Mouse (Mus musculus) common myeloid progenitor, adult 5-6 weeks (primary cell): ENCODE data around the gene AY074887. TPM values are rescaled to one million over a fixed set of nuclear protein-coding genes. Genes with fewer than 3 reads are reported as not detected.
"Not testable (repeated sequence)": the region's sequence is repeated elsewhere in the genome, so short reads cannot be mapped to it uniquely, and the experiment has no call there.

Experiments
- ATAC-seq: replicated peaks from 2 replicates; pipeline ENCODE4 v1.8.0; 2016; ENCODE audit warnings: low read depth, mild to moderate bottlenecking, moderate TSS enrichment, inconsistent platforms; ENCODE audit not compliant: poor library complexity, severe bottlenecking
- total RNA-seq: library from RNA; stranded (forward); fragments of 200-1000, 187-1606 nt; gene quantifications from 2 replicates; pipeline ENCODE4 v1.2.3, GENCODE M21; 2017

The AY074887 gene
- 0.91 TPM in 1 of 2 replicates, not detected in the other for total RNA-seq

DNA sequence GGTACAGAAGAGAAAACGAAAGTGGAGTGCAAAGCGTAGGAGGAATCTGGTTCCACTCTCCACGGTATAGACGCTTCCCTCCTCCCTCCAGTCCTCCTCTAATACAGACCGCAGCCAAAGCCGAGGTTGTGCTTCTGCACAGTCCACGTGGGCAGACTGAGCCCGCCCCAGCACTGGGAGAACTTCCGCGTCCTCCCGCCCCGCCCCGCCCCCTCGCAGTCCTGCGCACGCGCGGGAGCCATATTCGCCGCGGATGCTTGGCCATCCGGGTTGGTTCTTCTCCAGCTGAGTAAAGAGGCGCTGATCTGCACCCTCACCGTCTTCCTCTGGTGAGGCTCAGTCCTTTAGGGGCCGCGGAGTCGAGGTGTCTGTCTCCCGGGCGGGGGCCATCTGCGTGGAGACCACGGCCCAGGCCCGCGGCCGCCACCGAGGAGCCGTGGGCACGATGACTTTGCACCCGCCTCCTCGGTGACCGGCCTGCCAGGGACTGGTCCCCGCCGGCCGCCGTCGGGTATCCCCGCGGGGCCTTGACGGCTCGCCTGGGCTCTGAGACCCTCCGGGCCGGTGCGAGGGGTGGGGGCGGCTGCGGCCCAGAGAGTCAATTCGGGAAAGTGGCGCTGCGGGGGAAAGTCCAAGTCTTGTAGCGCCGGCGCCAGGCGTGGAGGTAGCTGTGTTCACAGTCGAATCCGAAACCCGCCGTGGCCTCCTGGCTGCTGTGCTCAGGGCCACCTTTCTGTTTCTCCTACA is at the start of gene AY074887, which contains the start of gene Psma4:
TSS of gene AY074887 (minus strand) at position 424 of the 747 bp plus-strand sequence.
TSS of gene Psma4 (plus strand) at position 216 of the 747 bp plus-strand sequence.
- peak; percentile 99 for ATAC-seq

- 0 out of 2 replicates have a peak, but pooled peaks have one; percentile 18 for ATAC-seq
These were observed 44.8 kb upstream of the AY074887 start for GRCm38 (mm10) chr9:54995645-54996044.

DNA sequence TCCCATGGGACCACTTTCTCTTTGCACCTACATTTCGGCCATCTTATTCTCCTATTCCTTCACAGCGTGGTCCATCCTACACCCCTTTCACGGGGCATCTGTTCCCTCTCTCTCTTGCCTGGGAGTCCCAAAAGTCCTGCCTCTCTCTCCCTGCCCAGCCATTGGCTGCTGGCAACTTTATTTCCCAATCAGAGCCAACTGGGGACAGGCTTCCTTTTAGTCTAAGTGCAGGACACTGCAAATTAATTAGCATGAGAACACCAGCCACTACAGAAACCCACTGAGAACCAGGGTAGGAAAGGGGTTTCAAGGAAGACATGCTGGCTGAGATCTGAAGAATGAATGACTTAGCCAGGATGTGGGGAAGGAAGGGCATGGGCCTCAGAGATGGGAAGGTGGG is 43.6 kb upstream of the AY074887 start:
- no peak for ATAC-seq

DNA sequence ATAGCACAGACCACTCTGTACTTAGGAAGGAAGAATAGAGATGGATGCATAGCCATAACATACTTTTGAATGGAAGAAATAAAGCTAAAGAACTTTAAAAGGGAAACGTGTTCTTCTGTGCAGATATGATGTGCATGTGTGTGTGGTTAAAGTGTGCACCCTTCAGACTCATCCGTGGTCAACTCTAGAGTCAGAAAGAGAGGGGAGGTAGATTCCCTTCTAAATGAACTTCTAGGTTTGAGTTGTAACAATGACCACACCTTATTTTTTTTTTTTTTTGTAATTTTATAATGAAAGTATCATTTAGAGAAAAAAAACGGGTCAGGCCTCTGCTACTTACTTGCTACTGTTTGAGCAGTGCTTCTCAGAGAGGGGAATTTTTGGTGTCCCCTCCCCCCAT is 39.6 kb upstream of the AY074887 start:
- no peak for ATAC-seq

DNA sequence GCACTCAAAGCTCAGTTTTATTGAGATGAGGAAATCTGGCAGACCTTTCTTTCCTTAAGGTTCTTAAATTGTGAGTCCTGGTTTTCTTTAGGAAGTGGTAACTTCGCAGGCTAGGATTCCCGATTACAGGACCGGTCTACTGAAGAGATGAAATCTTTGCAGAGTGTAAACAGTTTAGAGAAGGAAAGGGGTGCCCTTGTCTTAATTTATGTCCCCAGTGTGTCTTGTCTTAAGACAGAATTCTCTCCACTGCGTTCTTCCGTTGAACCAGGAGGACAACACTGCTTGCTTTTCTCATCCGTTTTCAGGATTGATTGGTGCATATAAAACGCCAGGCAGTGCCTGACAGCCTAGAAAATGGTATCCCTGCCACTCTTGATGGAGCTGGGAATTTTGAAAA is 31.6 kb upstream of the AY074887 start:
- no peak for ATAC-seq

DNA sequence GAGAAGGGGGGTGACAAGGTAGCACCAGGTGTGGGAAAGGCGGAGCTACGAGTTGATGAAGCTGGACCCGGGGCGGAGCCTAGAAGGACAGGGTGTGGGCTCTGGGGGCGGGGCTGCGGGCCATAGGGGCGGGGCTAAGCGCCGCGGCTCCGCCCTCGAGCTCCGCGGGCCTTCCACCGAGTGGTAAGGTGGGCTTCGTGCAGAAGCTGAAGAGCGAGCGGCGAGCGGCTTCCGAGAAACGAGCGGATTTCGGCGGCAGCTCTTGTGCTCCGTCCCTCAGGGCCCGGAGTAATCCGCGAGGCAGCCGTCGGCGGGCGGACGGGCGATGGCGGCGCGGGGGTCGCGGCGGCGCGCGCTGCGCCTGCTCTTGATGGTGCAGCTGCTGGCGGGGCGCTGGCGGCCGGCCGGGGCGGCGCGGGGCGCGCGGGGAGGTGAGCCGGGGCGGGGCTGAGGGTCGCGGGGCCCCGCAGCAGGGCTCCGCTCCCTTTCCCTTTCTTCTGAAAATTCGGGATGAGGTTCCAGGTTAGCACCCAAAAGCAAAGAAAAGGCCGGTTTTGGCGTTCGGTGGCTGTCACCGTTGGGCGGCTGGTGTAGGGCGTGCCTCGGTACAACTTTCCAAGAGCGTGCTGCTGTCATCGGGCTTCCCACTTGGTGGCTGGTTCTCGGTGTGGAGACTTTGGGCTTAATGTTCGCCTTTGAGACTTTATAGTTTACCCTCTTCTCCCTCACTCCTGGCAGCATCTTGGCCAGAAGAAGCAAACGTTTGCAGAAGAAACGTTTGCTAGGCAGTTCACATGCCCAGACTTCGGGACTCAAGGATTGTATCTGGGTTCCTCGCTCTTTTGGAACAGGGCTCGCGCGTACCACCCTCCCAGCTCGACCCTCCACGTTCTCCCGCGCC is 30.7 kb upstream of the AY074887 start:
- peak; percentile 62 for ATAC-seq

DNA sequence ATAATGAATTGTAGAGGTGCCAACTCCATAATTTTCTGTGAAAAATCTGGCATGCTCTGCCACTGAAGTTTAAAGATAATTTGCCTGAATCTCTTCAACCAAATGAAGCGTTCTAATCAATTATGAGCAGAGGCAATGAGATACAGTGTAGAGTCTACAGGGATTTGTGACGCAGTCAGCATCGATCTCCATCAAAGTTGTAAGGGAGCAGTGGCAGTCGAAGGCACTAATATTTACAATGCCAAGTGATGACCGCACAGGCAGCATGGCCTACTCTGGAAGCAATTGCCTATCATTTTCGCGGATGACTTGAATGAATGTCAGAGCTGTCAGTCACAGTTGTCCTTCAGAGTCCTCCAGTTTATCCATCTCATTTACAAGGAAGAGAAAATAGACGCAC is 29.9 kb upstream of the AY074887 start, which contains the start of gene Chrna5:
TSS of gene Chrna5 (plus strand) at position 207 of the 400 bp plus-strand sequence.
- ATAC-seq: no peak

DNA sequence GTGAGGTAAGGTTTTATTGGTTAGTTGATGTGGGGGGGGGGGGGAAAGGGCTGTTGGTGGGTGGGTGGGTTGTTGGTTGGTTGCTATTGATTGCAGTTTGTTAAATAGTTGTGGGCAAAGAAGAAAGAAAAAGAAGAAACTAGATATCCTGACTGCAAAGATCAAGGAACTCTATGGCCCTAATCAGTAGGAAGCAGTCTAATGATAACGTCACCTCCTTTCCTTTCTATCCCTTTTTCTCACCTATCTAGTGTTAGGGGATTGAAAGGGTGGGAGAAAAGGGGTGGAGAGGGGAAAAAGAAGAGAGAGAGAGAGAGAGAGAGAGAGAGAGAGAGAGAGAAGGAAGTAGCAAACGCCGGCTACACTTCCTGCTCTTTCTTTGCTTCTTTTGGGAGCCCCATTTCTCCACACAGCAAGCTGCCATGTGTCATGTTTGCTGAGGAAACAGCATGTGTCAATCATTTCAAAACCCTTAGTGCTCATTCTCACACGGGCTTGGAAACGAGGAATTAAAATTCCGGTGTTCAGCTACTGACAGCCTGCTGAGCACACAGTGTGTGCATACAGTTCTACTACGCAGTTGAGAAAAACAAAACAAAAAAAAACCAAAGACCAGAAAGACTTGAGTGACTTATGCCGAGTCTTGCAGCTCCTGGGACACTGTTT is 19.3 kb upstream of the AY074887 start:
- ATAC-seq: no peak

- no peak for ATAC-seq
These were observed 12.9 kb upstream of the AY074887 start for GRCm38 (mm10) chr9:54963669-54964068.

DNA sequence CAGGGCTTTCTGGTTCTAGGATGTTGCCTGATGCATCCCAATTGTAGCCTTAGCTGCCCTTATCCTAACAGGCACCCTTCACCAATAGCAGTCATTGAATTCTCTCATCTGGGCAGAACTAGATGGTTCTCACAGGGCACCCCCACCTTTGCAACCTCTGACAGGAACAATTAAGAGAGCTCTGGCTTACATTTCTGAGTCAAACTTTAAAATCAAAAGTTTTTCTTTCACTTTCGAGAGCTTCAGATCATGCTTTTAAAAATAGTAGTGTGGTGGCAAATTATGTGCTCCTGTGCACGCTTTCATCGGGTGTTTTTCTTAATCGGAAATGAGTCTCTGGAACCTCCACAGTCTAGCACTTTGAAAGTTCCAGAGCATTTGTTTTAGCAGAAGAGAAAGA is 10.3 kb upstream of the AY074887 start:
- no peak for ATAC-seq

GRCm38 (mm10) chr9:54950162-54950561 is 636 bp downstream of the AY074887 start:
- not testable (repeated sequence) for ATAC-seq

DNA sequence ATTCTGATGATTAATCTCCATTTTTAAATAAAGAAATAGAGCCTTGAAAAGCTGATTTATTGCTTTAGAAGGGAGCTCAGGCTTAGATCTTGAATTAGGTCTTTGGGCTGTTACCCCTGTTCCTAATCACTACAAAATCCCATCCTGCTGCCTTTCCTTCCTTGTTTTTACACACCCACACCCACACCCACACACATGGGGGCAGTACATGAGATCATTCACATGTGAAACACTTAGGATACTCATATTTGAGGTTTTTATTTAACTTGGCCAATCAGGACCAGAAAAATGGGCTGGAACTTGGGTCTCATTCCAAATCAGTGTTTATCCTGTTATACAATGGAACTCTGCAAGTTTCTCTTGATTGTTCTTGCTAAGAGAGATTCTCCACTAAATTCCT is 1.3 kb downstream of the AY074887 start:
- ATAC-seq: no peak

GRCm38 (mm10) chr9:54946256-54946655 is 4.5 kb downstream of the AY074887 start:
- no peak for ATAC-seq

- ATAC-seq: no peak
These were observed 6.3 kb downstream of the AY074887 start for GRCm38 (mm10) chr9:54944467-54944866.

DNA sequence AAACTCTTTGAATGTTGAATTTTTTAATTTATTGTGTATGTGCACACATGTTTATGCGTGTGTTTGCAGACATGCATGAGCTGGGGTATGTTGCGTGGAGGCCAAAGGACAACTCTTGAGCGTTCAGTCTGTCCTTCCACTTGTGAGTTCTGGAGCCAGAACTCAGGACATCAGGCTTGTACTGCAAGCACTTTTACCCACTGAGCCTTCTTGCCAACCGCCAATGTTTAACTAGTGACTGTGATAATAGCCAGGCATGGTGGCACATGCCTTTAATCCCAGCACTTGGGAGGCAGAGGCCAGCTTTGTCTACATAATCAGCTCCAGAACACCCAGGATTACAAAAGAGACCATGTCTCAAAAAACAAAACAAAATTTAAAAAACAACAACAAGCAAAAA is 8.7 kb downstream of the AY074887 start:
- no peak for ATAC-seq

GRCm38 (mm10) chr9:54932379-54932778 is 18.4 kb downstream of the AY074887 start:
- no peak for ATAC-seq

DNA sequence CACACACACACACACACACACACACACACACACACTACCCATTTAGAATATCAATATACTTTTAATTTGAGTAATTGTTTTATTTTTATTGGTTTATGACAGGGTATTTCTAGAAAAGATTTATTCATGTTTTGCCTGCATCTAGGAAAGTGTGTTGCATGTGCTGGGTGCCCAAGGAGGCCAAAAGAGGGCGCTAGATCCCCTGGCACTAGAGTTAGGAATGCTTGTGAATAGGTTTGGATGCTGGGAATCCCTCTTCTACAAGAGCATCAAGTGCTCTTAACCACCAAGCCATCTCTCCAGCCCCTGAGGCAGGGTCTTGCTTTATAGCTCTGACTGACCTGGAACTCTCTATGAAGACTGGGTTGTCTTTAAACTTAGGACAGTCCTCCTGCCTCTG is 19.0 kb downstream of the AY074887 start:
- no peak for ATAC-seq

DNA sequence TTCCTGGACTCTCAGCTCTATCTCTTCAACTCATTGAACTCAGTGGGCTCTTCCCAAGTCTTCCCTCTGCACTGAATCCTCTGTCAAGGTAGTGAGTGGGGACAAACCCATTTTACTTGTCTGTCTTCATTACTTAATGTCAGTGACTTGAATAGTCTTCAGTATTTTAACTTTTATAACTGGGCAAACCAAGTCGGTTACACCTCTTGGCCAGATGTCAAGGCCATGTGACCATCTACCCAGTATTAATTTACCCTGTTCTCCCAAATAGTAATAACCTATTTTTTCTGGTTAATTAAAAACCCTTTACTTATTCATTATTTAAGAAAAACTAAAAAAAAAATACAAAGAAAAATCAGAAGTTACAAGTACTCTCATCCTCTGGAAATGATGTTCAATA is 20.1 kb downstream of the AY074887 start:
- ATAC-seq: no peak

GRCm38 (mm10) chr9:54919946-54920345 is 30.9 kb downstream of the AY074887 start:
- no peak for ATAC-seq

- no peak for ATAC-seq
These were observed 32.0 kb downstream of the AY074887 start for GRCm38 (mm10) chr9:54918781-54919180.
